Mouse (Mus musculus): ENCODE data around the gene Wdr83.

GRCm38 (mm10) chr8:85036381-85036717 is 44.8 kb downstream of the Wdr83 start:
- TF ChIP-seq GATA1 (IDR thresholded peaks at IDR 0.05; ENCODE audit: borderline replicate concordance, low read length) (no peak), FLI1 (IDR thresholded peaks at IDR 0.05; ENCODE audit: low read length) (no peak)

Data from megakaryocyte, embryonic 14.5 days (primary cell).